Mouse (Mus musculus): ENCODE data around the gene Irf2.

DNA sequence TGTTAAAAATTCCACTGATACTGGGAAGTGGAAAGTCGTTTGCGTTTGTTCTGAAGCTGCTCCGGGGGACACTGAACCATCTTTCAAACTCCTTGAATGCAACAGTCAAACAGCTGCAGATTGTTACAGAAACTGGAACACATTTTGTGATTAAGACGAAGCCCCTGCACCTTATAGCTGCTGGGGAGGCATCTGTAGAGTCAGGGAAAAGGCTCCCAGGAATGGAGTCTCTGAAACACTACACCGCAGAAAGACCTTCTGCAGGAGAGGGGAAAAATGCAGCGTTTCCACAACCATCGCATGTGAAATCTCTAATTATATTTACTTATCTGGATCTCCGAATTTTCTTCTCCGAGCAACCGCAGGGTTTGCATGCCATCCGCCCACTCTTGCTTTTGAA is 23.1 kb upstream of the Irf2 start:
- TF ChIP-seq POLR2A (IDR thresholded peaks at IDR 0.05; ENCODE audit: borderline replicate concordance, extremely low read depth, insufficient read depth, insufficient read length, poor library complexity, severe bottlenecking) (no peak), CTCF (IDR thresholded peaks at IDR 0.05; ENCODE audit: borderline replicate concordance, extremely low read depth, insufficient read depth, insufficient read length) (no peak)

Measured in brain, embryonic 14.5 days (tissue).